Mouse (Mus musculus) brown adipose tissue, adult 24 weeks (tissue): ENCODE measurements around the gene Cfap97. TPM values are rescaled to one million over a fixed set of nuclear protein-coding genes. Genes with fewer than 3 reads are reported as not detected.
"Not testable (repeated sequence)": the region's sequence is repeated elsewhere in the genome, so short reads cannot be mapped to it uniquely, and the experiment has no call there.

Source experiments
- H3K27ac ChIP-seq: fragments of 200-500 bp; replicated peaks from 2 replicates; pipeline ENCODE4 v1.5.1; 2012; ENCODE audit warnings: low read depth, mild to moderate bottlenecking, low read length
- H3K4me1 ChIP-seq: fragments of 200-500 bp; 2 replicates; pipeline ENCODE4 v1.6.1; 2012; ENCODE audit warnings: low read length, mixed read lengths; ENCODE audit not compliant: control insufficient read depth, insufficient read depth, insufficient read length
- H3K4me3 ChIP-seq: fragments of 200-500 bp; 2 replicates; pipeline ENCODE4 v1.5.1; 2012; ENCODE audit warnings: low read depth, mild to moderate bottlenecking, low read length, moderate library complexity; ENCODE audit not compliant: insufficient read depth
- polyA plus RNA-seq: library from polyadenylated mRNA; stranded (reverse); fragments of >200 nt; gene quantifications from 2 replicates; pipeline ENCODE4 v1.2.4, GENCODE M21; 2012; ENCODE audit not compliant: missing spikeins, insufficient read depth, insufficient read length

Cfap97 gene
- polyA plus RNA-seq, 1 experiment, result 9.0 TPM

DNA sequence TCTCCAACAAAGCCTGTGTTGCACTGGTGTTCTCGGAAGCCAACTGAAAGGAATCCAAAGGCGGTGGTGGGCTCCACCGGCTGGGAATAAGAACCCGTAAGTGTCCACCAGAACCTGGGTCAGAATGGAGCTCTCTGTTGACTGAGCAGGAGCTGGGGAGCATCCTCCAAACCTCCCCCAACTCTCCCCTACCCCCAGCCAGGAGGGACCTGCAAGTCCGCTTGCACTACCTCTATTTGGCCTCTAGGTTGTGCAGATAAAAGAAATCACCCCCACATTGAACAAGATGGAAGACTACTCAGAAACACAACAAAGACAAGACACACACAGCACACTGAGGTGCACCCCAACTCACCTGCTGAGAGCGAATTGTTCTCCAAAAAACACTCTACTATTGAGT is 50.8 kb downstream of the Cfap97 start:
- H3K4me3 ChIP-seq, result no peak overlapping the region
- no peak overlapping the region for H3K27ac ChIP-seq
- no peaks in the 10 kb centered on the region for H3K4me1 ChIP-seq

DNA sequence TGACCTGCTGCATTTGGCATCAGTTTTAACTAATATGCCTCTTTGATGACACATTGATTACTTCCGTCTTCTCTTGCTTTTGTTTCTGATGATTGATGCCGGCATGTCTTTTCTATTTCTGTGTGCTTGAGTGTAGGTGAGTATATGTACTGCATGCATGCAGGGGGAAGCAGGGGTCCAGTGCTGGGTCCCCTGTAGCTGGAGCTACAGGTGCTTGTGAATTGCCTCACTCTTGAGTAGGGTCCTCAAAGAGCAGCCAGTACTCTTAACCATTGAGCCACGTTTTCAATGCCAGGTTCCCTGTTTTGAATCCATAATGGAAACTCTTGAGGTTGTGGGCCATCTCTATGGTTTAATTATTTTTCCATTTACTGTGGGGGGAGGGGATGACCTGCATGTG is 52.7 kb downstream of the Cfap97 start:
- Histone ChIP-seq H3K4me1 (peaks cover 4% of the 10 kb centered on the region), H3K4me3 (no peak overlapping the region), H3K27ac (no peak overlapping the region)

DNA sequence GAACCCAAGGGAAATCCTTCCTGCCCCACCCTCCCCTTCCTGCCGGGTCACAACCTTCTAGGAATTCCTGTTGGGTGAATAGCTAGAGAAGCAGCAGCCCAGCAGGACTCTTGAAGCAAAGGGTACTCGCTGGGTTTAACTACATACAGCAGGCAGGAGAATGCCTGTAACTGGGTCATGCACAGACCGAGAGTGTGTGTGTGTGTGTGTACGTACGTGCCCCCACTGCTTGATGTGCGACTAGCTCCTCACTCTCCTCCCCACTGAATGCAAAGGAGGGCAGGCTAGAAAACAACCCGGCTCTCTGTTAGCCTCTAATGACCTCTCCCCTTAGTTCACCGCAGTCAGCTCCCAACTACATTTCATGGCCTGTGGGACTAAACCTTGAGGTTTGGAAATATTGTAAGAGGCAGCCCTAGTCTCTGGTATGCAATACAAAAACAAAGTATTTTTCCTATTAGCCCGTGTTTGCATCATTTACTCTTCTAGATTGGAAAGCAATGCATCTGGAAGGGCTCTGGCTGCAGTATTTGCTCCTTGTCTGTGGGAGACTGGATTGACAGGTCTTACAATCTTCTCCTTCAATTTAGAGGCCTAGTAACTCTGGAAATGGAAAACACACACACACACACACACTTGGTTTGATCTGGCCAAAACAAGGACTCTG is 53.5 kb downstream of the Cfap97 start:
- Histone ChIP-seq H3K27ac (no peak overlapping the region), H3K4me3 (no peak overlapping the region), H3K4me1 (peaks cover 12% of the 10 kb centered on the region)

DNA sequence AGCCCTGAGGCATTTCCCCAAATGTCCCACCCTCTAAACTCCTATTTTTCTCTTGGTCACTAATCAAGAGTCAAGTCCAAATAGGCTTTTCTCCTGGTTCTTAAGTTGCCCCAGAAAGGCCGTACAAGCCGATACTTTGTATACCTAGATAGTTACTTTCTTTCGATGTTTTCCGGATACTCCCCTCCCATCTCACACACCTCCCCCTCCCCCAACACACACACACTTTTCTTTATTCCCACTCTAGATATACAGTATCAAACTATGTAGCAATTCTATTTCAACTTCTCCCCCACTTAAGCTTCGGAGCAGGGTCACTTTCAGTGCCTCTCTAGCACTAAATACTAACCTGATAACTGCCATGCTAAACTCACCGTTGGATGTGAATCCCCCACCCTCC is 54.5 kb downstream of the Cfap97 start:
- H3K27ac ChIP-seq, result no peak overlapping the region
- H3K4me3 ChIP-seq, result no peak overlapping the region
- peaks cover 12% of the 10 kb centered on the region for H3K4me1 ChIP-seq

GRCm38 (mm10) chr8:46208354-46208753 is 56.8 kb downstream of the Cfap97 start:
- H3K4me1 ChIP-seq, result peaks cover 14% of the 10 kb centered on the region
- H3K4me3 ChIP-seq, result peak overlapping the region; percentile 14
- H3K27ac ChIP-seq, result no peak overlapping the region

GRCm38 (mm10) chr8:46209057-46209456 is 57.5 kb downstream of the Cfap97 start:
- peak overlapping the region; percentile 75 for H3K4me3 ChIP-seq
- H3K4me1 ChIP-seq, result peaks cover 14% of the 10 kb centered on the region
- no peak overlapping the region for H3K27ac ChIP-seq

GRCm38 (mm10) chr8:46210404-46211315 is 59.1 kb downstream of the Cfap97 start, which contains the start of gene Slc25a4:
Gene Slc25a4, minus strand, starts transcription at chr8:46211284.
- Histone ChIP-seq H3K4me1 (peaks cover 14% of the 10 kb centered on the region), H3K27ac (peak within 1 kb of the TSS; percentile 58), H3K4me3 (peak within 1 kb of the TSS; percentile 75)

- peak overlapping the region; percentile 55; the same call in 1 of the 2 replicates for H3K27ac ChIP-seq
- peaks cover 14% of the 10 kb centered on the region for H3K4me1 ChIP-seq
These were observed 60.1 kb downstream of the Cfap97 start for GRCm38 (mm10) chr8:46211611-46212071.

DNA sequence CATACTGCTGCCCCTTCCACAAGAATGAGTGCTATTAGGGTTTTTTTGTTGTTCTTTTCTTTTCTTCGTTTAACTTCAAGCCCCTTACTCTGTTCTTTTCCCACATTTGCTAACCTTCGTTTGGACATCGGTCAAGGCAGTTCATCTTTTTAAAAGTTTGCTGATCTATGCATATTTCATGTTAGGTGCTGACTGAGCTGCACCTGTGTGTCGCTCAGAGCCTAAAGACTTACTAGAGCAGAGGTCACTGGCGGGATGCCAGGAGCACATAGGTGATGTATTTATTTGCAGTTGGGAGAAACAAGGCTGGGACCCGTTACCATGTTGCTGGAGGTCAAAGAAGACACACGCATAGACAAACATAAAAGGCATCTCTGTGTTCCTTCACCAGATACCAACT is 60.6 kb downstream of the Cfap97 start:
- H3K4me3 ChIP-seq, result no peak overlapping the region
- peaks cover 14% of the 10 kb centered on the region for H3K4me1 ChIP-seq
- no peak overlapping the region for H3K27ac ChIP-seq

More at GRCm38 (mm10) chr8:46211611-46212071, 60.1 kb downstream of the Cfap97 start:
- H3K4me3 ChIP-seq, result peak overlapping the region; percentile 75

DNA sequence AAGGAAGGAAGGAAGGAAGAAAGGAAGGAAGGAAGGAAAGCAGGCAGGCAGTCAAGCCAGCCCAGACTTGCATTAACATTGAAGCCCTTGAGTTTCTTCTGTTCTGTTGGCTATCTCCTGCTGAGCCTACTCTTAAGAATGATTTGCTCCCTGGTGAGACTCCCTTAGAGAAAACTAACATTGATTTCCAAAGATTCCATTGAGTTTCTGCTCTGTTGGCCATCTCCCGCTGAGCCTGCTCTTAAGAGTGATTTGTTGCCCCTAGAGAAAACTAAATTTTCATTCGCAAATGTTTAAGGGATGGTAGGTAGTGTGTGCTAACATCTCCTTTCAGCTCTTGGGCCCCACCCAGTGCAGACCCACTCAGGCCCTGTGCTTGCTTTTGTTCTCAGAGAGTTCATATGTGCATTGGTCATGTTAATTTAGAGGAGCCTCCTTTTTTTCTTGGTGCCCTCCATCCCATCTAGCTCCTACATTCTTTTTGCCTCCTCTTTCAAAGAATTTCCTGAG is 62.5 kb downstream of the Cfap97 start:
- Histone ChIP-seq H3K27ac (no peak overlapping the region), H3K4me1 (peaks cover 13% of the 10 kb centered on the region), H3K4me3 (no peak overlapping the region)

DNA sequence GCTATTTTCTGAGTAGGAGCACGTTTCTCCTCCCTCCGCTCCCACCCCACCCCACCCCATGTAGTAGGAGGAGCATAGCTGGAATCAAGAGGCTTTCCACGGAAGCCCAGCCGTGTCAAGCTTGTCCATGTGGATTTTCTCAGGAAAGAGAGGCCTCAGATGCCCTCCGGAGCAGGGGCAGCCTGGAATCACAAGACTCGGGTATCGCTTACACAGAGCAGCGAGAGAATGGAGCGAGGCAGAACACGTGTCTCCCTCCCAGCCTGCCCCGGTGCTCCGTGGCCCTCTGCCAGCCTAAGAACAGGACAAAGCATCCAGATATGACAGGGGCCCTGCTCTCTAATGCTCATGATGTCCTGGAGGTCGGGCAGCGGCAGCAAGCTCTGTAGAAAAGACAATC is 65.3 kb downstream of the Cfap97 start:
- Histone ChIP-seq H3K4me3 (peak overlapping the region; percentile 68), H3K4me1 (peaks cover 3% of the 10 kb centered on the region), H3K27ac (no peak overlapping the region)

- Histone ChIP-seq H3K4me1 (no peaks in the 10 kb centered on the region; the same call in 1 of the 2 replicates), H3K27ac (no peak overlapping the region), H3K4me3 (no peak overlapping the region)
These were observed 69.0 kb downstream of the Cfap97 start for GRCm38 (mm10) chr8:46220566-46220965.

- Histone ChIP-seq H3K27ac (no peak overlapping the region), H3K4me1 (no peaks in the 10 kb centered on the region), H3K4me3 (no peak overlapping the region)
These were observed 73.9 kb downstream of the Cfap97 start for GRCm38 (mm10) chr8:46225501-46225900.

DNA sequence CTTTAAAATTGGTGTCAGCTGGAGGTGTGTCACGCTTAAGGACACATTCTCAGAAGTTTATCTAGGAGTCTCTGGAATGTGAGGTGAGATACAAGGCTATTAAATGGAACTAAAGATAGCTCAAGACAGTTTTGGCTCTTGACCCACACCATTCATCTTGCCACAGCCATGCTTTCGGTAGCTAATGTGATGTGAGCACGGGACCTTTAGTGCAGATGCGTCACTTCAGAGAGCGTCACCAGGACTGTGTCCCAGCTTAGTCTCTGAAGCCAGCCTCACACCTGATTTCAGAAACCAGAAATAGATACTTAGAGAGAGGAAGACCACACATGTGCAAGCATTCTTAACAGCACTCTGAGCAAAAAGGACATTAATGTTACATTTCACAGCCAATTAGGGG is 75.1 kb downstream of the Cfap97 start:
- H3K4me3 ChIP-seq, result no peak overlapping the region
- no peak overlapping the region for H3K27ac ChIP-seq

DNA sequence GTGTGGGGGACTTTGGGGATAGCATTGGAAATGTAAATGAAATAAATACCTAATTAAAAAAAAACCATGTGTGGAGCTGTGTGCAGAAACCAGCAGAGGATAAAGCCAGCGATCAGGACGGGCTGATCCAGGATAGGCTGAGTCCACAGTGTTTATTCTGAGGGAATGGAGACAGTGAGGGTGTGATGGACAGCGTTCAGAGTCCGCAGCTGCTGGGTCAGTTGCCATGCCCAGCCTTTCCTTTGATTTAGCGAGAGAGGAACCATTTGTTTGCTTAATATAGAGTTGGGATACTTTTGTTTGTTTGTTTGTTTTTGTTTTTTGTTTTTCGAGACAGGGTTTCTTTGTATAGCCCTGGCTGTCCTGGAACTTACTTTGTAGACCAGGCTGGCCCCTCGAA is 80.4 kb downstream of the Cfap97 start:
- H3K4me3 ChIP-seq, H3K27ac ChIP-seq, H3K4me1 ChIP-seq: not testable (repeated sequence)

More for the DNA sequence above, 75.1 kb downstream of the Cfap97 start:
- H3K4me1 ChIP-seq, result no peaks in the 10 kb centered on the region
